Mouse (Mus musculus): ENCODE results near the gene F8. TPM values are rescaled to one million over a fixed set of nuclear protein-coding genes. Genes with fewer than 3 reads are reported as not detected.

F8 gene
- polyA plus RNA-seq, 2 experiments = 0.58 to 1.5 TPM

DNA sequence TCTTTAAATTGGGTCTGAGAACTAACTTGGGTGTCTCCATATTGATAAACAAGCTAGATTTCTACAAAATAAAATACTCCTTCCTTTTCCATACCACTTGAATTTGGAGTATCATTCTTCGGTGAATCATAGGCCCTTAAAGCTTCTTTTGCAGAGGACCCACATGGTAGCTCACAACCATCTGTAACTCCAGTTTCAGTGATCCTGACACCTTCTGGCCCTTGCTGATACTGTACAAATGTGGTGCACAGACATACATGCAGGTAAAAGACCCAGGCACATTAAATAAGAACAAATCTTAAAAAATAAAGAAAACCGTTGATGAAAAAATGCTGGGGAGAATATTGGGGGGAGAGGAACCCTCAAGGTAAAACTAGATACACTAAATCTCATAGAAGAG is 244.2 kb downstream of the F8 start:
- Histone ChIP-seq H3K9ac (ENCODE audit: low read depth, low read length, severe bottlenecking) (no peak overlapping the region), H3K9me3 (ENCODE audit: control insufficient read depth, low read length) (no peaks in the 10 kb centered on the region), H3K27me3 (ENCODE audit: control insufficient read depth, insufficient read depth, low read length) (no peaks in the 10 kb centered on the region), H3K4me2 (replicated peaks; ENCODE audit: low read depth, low read length, severe bottlenecking) (no peak overlapping the region), H3K4me1 (ENCODE audit: control insufficient read depth, insufficient read depth, low read length) (no peaks in the 10 kb centered on the region), H3K4me3 (replicated peaks; ENCODE audit: low read length) (no peak overlapping the region), H3K36me3 (ENCODE audit: control insufficient read depth, insufficient read depth, low read length) (no peaks in the 10 kb centered on the region), H3K27ac (replicated peaks; ENCODE audit: low read depth, low read length) (no peak overlapping the region)
- no peak for TF ChIP-seq POLR2A (IDR thresholded peaks at IDR 0.05; ENCODE audit: borderline replicate concordance, extremely low read depth, insufficient read depth, insufficient read length)
- no peak for ATAC-seq (ENCODE audit: low FRiP score, low read depth)
- WGBS = 92% methylated on average over 2 of the region's 2 CpGs
- DNase-seq (ENCODE audit: low spot score) = no peak

DNA sequence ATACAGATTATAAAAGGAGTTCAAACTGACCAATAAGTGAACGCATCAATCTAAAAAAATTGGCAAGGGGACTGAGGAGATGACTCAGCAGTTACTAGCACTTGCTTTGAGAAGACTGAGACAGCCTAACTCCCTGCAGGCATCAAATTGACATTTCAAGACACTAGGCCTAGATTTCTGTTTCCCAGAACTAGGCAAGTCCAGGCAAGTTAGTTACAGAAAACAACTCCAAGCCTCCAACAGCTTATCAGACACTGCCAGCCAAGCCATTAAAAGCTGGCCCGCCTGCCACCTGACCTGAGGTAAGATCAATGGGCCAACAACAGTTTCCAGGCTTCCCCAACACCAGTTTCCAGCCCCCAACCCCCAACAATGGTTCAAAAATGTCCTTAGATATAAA is 244.7 kb downstream of the F8 start:
- Histone ChIP-seq H3K9ac (ENCODE audit: low read depth, low read length, severe bottlenecking) (no peak overlapping the region), H3K36me3 (ENCODE audit: control insufficient read depth, insufficient read depth, low read length) (no peaks in the 10 kb centered on the region), H3K4me3 (replicated peaks; ENCODE audit: low read length) (no peak overlapping the region), H3K4me2 (replicated peaks; ENCODE audit: low read depth, low read length, severe bottlenecking) (no peak overlapping the region), H3K27ac (replicated peaks; ENCODE audit: low read depth, low read length) (no peak overlapping the region), H3K4me1 (ENCODE audit: control insufficient read depth, insufficient read depth, low read length) (no peaks in the 10 kb centered on the region), H3K27me3 (ENCODE audit: control insufficient read depth, insufficient read depth, low read length) (no peaks in the 10 kb centered on the region), H3K9me3 (ENCODE audit: control insufficient read depth, low read length) (no peaks in the 10 kb centered on the region)
- ATAC-seq (ENCODE audit: low FRiP score, low read depth) (no peak), DNase-seq (ENCODE audit: low spot score) (no peak)
- WGBS = 78% methylated on average over 2 of the region's 2 CpGs
- no peak for TF ChIP-seq POLR2A (IDR thresholded peaks at IDR 0.05; ENCODE audit: borderline replicate concordance, extremely low read depth, insufficient read depth, insufficient read length)

- no peaks in the 10 kb centered on the region for H3K36me3 ChIP-seq (ENCODE audit: control insufficient read depth, insufficient read depth, low read length)
- no peak overlapping the region for H3K4me3 ChIP-seq (replicated peaks; ENCODE audit: low read length)
- ATAC-seq (ENCODE audit: low FRiP score, low read depth) = no peak
- no peak overlapping the region for H3K27ac ChIP-seq (replicated peaks; ENCODE audit: low read depth, low read length)
- no peak for DNase-seq (ENCODE audit: low spot score)
- no peak overlapping the region for H3K9ac ChIP-seq (ENCODE audit: low read depth, low read length, severe bottlenecking)
- H3K4me2 ChIP-seq (replicated peaks; ENCODE audit: low read depth, low read length, severe bottlenecking) = no peak overlapping the region
- H3K27me3 ChIP-seq (ENCODE audit: control insufficient read depth, insufficient read depth, low read length) = no peaks in the 10 kb centered on the region
- no peaks in the 10 kb centered on the region for H3K9me3 ChIP-seq (ENCODE audit: control insufficient read depth, low read length)
- no peaks in the 10 kb centered on the region for H3K4me1 ChIP-seq (ENCODE audit: control insufficient read depth, insufficient read depth, low read length)
- TF ChIP-seq POLR2A (IDR thresholded peaks at IDR 0.05; ENCODE audit: borderline replicate concordance, extremely low read depth, insufficient read depth, insufficient read length) = no peak
Observed at GRCm38 (mm10) chrX:75136938-75137337, 245.5 kb downstream of the F8 start.

DNA sequence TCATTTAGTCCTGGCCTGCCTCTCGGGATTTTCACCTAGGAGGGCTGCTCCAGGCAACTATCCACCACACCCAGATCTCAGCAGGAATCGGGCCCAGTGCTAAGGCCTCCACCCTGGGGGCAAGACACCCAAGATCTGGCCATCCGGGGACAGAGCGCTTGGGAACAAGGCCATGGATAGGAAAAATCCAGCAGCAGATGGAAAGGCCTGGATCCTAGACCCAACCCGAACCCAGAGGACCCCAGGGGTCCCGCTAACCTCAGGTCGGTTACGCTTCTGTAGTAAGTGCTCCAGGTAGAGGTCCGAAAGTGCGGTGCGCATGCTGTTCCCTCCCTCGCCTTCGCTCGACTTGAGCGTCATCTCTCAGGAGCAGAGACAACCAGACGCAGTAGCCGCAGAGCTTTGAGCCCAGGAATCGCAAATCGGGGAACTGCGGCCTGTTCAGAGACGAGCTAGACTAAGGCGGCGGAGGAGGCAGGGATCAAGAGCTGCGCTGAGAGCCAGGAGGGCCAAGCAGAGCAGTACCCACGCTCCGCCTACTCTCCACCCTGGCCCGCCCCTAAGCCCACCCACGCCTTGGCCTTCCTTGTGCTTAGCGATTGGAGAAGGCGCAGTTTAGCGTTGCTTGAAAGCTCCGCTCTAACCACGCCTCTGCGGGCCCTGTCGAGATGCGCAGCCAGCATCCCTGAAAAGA is 251.8 kb downstream of the F8 start, which contains the start of gene Mpp1:
Gene Mpp1, minus strand, starts transcription at position 550 of the 694 bp plus-strand sequence.
- H3K9ac ChIP-seq (ENCODE audit: low read depth, low read length, severe bottlenecking) = peak within 1 kb of the TSS; percentile 69
- H3K4me3 ChIP-seq (replicated peaks; ENCODE audit: low read length) = peak within 1 kb of the TSS; percentile 50
- no peaks in the 10 kb centered on the region for H3K4me1 ChIP-seq (ENCODE audit: control insufficient read depth, insufficient read depth, low read length)
- H3K4me2 ChIP-seq (replicated peaks; ENCODE audit: low read depth, low read length, severe bottlenecking) = peak within 1 kb of the TSS; percentile 46
- 22% methylated on average over 35 of the region's 36 CpGs for WGBS
- H3K27me3 ChIP-seq (ENCODE audit: control insufficient read depth, insufficient read depth, low read length) = no peaks in the 10 kb centered on the region
- no peak for TF ChIP-seq POLR2A (IDR thresholded peaks at IDR 0.05; ENCODE audit: borderline replicate concordance, extremely low read depth, insufficient read depth, insufficient read length)
- ATAC-seq (ENCODE audit: low FRiP score, low read depth) (peak; percentile 99), DNase-seq (ENCODE audit: low spot score) (peak; percentile 90)
- peak within 1 kb of the TSS; percentile 76 for H3K27ac ChIP-seq (replicated peaks; ENCODE audit: low read depth, low read length)
- H3K9me3 ChIP-seq (ENCODE audit: control insufficient read depth, low read length) = no peaks in the 10 kb centered on the region
- H3K36me3 ChIP-seq (ENCODE audit: control insufficient read depth, insufficient read depth, low read length) = no peaks in the 10 kb centered on the region

GRCm38 (mm10) chrX:75129474-75129873 is 252.9 kb downstream of the F8 start:
- Histone ChIP-seq H3K9ac (ENCODE audit: low read depth, low read length, severe bottlenecking) (no peak overlapping the region), H3K27ac (replicated peaks; ENCODE audit: low read depth, low read length) (no peak overlapping the region), H3K9me3 (ENCODE audit: control insufficient read depth, low read length) (no peaks in the 10 kb centered on the region), H3K4me2 (replicated peaks; ENCODE audit: low read depth, low read length, severe bottlenecking) (no peak overlapping the region; the same call in 1 of the 2 replicates), H3K4me1 (ENCODE audit: control insufficient read depth, insufficient read depth, low read length) (no peaks in the 10 kb centered on the region), H3K27me3 (ENCODE audit: control insufficient read depth, insufficient read depth, low read length) (no peaks in the 10 kb centered on the region), H3K4me3 (replicated peaks; ENCODE audit: low read length) (no peak overlapping the region), H3K36me3 (ENCODE audit: control insufficient read depth, insufficient read depth, low read length) (peaks cover 7% of the 10 kb centered on the region)
- no peak for TF ChIP-seq POLR2A (IDR thresholded peaks at IDR 0.05; ENCODE audit: borderline replicate concordance, extremely low read depth, insufficient read depth, insufficient read length)
- 71% methylated on average over 2 of the region's 2 CpGs for WGBS
- no peak for ATAC-seq (ENCODE audit: low FRiP score, low read depth)
- no peak for DNase-seq (ENCODE audit: low spot score)

Data from limb, embryonic 14.5 days (tissue).